Mouse (Mus musculus) testis, adult 2 months (tissue): Measurements from ENCODE around the gene Rtn4rl1. TPM values are rescaled to one million over a fixed set of nuclear protein-coding genes. Genes with fewer than 3 reads are reported as not detected.

ENCODE experiments used
- H3K27ac ChIP-seq: fragments of 200-500 bp; 2 replicates; pipeline ENCODE4 v1.5.1; 2012; ENCODE audit warnings: low read depth, low read length; ENCODE audit not compliant: control insufficient read depth, insufficient read depth
- H3K27me3 ChIP-seq: fragments of 200-500 bp; 2 replicates; pipeline ENCODE4 v1.6.1; 2012; ENCODE audit warnings: mild to moderate bottlenecking, low read length, moderate library complexity; ENCODE audit not compliant: control insufficient read depth, insufficient read depth
- H3K36me3 ChIP-seq: fragments of 200-500 bp; 2 replicates; pipeline ENCODE4 v1.6.1; 2012; ENCODE audit warnings: mild to moderate bottlenecking, low read length; ENCODE audit not compliant: control insufficient read depth, insufficient read depth
- H3K4me1 ChIP-seq: fragments of 200-500 bp; 2 replicates; pipeline ENCODE4 v1.6.1; 2012; ENCODE audit warnings: low read length; ENCODE audit not compliant: control insufficient read depth, insufficient read depth
- H3K4me3 ChIP-seq: fragments of 200-500 bp; 2 replicates; pipeline ENCODE4 v1.5.1; 2012; ENCODE audit warnings: low read depth, mild to moderate bottlenecking, low read length, moderate library complexity, mixed read lengths; ENCODE audit not compliant: control insufficient read depth
- CTCF ChIP-seq: fragments of 200-500 bp; IDR thresholded peaks from 2 replicates; pipeline ENCODE4 v1.5.1; 2012; ENCODE audit warnings: low read depth, mild to moderate bottlenecking, inconsistent platforms, low read length, moderate library complexity; ENCODE audit not compliant: control insufficient read depth, insufficient read depth, insufficient replicate concordance
- POLR2A ChIP-seq: fragments of 200-500 bp; IDR thresholded peaks from 2 replicates; pipeline ENCODE4 v1.6.1; 2012; ENCODE audit warnings: low read depth, mild to moderate bottlenecking, inconsistent platforms, low read length, moderate library complexity; ENCODE audit not compliant: control insufficient read depth
- polyA plus RNA-seq: library from polyadenylated mRNA; depleted of rRNA; stranded (reverse); fragments of >200 nt; gene quantifications from 2 replicates; pipeline ENCODE4 v1.2.3, GENCODE M21; 2012

The Rtn4rl1 gene
- polyA plus RNA-seq, 1 experiment, result 3.3 TPM

DNA sequence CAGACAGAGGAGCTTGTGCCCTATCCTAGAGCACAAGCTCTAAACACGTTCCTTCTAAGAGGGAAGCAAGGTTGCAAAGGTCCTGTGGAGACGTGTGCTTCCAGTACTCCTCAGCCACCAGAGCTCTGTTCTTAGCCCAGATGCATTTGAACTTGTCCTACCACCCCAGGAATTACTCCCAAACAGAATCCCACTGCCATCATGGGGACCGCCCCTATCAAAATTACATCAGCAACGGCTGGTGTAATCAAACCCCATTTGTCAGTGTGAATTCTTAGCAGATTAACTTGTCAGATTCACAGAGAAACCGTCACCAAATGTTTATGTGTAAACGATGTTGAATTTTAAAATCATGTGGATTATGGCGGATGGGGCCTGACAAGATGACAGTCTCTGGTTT, 32.6 kb upstream of the Rtn4rl1 start:
- TF ChIP-seq CTCF, result no peak
- TF ChIP-seq POLR2A, result no peak
- H3K36me3 ChIP-seq, result no peaks in the 10 kb centered on the region; the same call in 1 of the 2 replicates
- H3K27me3 ChIP-seq, result no peaks in the 10 kb centered on the region
- H3K27ac ChIP-seq, result no peak overlapping the region
- no peak overlapping the region for H3K4me3 ChIP-seq
- H3K4me1 ChIP-seq, result peaks cover 10% of the 10 kb centered on the region

DNA sequence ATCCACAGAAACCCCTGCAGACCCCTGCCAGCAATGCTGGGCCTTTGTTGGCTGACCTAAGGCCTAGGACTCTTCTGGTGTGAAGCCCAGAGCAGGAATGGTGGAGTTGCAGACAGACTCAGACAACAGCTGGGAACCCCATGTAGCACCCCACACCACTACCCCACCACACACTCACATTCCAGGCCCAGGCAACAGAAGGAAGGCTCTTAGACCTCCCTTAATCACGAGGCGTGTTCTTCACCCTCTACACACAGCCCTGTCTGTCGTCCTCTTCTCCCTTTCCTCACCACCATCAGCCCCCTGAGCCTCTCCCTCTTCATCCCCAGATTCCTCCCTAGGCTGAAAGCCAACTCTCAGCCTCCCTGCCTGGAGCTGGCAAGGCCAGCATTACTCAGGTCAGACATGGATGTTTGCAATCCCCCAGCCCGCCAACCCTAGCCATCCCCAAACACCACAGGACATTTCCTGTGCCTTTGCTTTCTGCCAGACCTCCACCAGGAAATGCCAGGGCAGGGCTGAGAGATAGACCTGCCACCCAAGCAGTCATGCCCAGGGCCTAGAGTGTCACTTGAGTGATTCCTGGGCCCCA, 32.1 kb upstream of the Rtn4rl1 start:
- no peak overlapping the region for H3K4me3 ChIP-seq
- TF ChIP-seq POLR2A (no peak), CTCF (no peak)
- no peaks in the 10 kb centered on the region; the same call in 1 of the 2 replicates for H3K36me3 ChIP-seq
- H3K27me3 ChIP-seq, result no peaks in the 10 kb centered on the region
- no peak overlapping the region for H3K27ac ChIP-seq
- peaks cover 15% of the 10 kb centered on the region for H3K4me1 ChIP-seq

DNA sequence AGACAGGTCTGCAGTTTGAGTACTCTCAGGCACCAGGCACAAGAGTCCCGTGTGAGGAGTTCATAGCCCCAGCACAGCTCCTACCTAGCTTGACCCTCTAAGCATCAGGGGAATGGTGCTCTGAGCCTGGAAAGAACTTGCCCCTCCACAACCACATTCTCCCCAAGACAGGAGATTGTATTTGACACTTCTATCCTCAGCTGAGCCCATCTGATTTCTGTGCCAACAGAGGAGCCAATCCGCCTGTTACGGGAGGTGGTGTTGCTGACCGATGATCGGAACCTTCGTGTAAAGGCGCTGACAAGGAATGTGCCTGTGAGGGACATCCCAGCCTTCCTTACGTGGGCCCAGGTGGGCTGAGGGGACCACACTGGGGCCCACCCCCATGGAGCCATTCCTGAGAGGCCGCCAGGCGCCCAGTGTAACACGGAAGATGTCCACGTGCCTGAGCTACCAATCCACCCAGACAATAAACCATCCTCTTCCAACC, 30.9 kb upstream of the Rtn4rl1 start:
- Histone ChIP-seq H3K27ac (no peak overlapping the region), H3K36me3 (no peaks in the 10 kb centered on the region; the same call in 1 of the 2 replicates), H3K4me1 (peaks cover 21% of the 10 kb centered on the region), H3K4me3 (no peak overlapping the region), H3K27me3 (no peaks in the 10 kb centered on the region)
- no peak for TF ChIP-seq POLR2A
- TF ChIP-seq CTCF, result no peak

DNA sequence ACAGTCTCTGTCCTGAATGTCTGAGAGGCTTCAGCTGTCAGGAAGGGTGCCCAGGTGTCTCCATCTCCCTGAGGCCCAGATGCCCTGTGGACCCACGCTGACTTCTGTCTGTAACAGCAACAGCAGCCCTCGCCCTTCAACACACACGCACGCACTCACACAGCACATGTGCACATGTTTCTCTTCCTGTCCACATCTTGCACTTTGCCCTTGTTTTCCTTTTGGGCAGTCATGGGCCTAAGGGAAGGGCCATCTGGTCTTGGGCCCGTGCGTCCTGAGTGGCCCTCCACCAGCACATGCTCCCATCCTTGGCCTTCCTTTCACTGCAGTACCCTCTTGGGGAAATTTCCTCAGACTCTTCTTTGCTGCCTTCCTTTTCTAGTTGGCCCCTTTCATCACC, 30.2 kb upstream of the Rtn4rl1 start:
- no peak overlapping the region for H3K27ac ChIP-seq
- H3K36me3 ChIP-seq, result no peaks in the 10 kb centered on the region; the same call in 1 of the 2 replicates
- no peak overlapping the region for H3K4me3 ChIP-seq
- H3K4me1 ChIP-seq, result peaks cover 22% of the 10 kb centered on the region
- H3K27me3 ChIP-seq, result no peaks in the 10 kb centered on the region
- TF ChIP-seq POLR2A (no peak), CTCF (no peak)

DNA sequence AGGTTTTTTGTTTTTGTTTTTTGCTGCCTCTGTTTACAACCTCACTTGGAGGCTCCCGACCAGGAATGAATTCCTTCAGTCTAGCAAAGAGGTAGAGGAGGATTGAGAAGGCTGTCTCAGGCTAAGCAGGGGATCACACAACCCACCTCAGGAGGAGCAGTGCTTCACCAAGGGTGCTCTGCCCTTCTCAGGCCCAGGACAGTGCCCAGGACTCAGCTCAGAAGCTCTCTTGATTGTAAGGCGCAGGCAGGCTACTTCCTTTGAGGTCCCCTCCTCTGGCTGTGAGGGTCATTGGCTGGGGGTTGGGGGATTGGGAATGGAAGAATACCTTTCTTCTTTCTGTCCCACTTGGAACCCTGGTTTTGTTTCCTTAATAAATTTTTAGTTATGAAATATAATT, 29.5 kb upstream of the Rtn4rl1 start:
- Histone ChIP-seq H3K4me3 (no peak overlapping the region), H3K27ac (no peak overlapping the region)

DNA sequence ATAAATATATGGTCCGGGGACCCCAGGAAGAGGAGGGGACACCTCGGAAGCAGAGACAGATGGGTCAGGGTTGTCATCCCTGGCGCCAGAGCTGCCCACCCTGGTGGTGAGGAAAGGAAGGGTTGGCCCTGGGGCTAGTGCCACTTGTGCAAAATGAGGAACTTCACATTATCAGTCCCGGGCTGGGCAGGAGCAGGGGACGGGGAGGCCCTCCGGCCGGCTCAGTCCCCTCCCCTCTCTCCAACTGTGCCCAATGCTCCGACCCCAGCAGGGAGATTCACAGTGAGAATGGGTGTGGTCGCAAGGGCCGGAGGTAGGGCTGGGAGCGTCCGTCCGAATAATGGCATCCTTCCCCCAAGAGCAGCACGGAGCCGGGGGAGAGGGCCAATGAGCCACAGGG, 28.8 kb upstream of the Rtn4rl1 start:
- Histone ChIP-seq H3K4me3 (no peak overlapping the region), H3K27me3 (no peaks in the 10 kb centered on the region; the same call in 1 of the 2 replicates), H3K4me1 (peaks cover 23% of the 10 kb centered on the region)

More for the DNA sequence above, 29.5 kb upstream of the Rtn4rl1 start:
- peaks cover 22% of the 10 kb centered on the region for H3K4me1 ChIP-seq
- TF ChIP-seq POLR2A (no peak), CTCF (no peak)
- H3K27me3 ChIP-seq, result no peaks in the 10 kb centered on the region
- no peaks in the 10 kb centered on the region; the same call in 1 of the 2 replicates for H3K36me3 ChIP-seq

DNA sequence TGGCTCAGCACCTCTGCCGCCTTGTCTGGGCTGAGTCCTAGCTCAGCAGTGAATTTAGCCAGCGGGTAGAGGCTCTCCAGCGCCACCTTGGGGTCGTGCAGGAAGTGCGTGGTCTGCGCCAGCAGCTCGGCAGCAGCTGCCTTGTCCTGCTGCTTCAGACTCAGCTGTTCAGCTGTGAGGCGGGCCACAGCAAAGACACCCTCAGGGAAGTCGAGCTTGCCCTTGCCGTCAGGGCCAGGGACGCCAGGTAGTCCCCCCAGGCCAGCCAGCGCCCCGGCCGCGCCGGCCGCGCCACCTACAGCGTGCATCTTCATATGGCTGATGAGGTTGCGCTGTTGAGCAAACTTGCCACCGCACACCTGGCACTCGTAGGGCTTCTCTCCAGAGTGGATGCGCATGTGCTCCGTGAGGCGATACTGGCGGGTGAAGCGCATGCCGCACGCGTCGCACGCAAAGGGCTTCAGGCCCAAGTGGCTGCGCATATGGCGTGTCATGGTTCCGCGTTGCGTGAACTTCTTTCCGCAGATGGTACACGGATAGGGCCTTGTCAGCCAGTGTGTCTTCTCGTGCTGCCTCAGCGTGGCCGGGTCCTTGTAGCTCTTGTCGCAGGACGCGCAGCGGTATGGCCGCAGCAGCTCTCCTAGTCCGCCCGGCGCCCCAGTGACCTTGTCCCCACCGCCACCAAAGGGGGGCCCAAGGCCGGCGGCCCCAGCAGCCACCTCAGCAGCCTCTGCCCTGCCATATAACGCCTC, 28.0 kb upstream of the Rtn4rl1 start:
- Histone ChIP-seq H3K27ac (no peak overlapping the region), H3K4me1 (peaks cover 28% of the 10 kb centered on the region), H3K36me3 (no peaks in the 10 kb centered on the region), H3K4me3 (peak overlapping the region; percentile 50), H3K27me3 (no peaks in the 10 kb centered on the region; the same call in 1 of the 2 replicates)
- no peak for TF ChIP-seq POLR2A
- peak; percentile 86 for TF ChIP-seq CTCF

More for the DNA sequence above, 28.8 kb upstream of the Rtn4rl1 start:
- Histone ChIP-seq H3K36me3 (no peaks in the 10 kb centered on the region), H3K27ac (no peak overlapping the region)
- TF ChIP-seq CTCF, result no peak
- TF ChIP-seq POLR2A, result no peak
